Mouse (Mus musculus) olfactory bulb, adult 2 months (tissue): ENCODE results near the gene Tmem170b. TPM values are rescaled to one million over a fixed set of nuclear protein-coding genes. Genes with fewer than 3 reads are reported as not detected.

Experiments
- H3K27ac ChIP-seq: fragments of 200-500 bp; 2 replicates; pipeline ENCODE4 v1.5.1; 2012; ENCODE audit warnings: low read depth, low read length; ENCODE audit not compliant: insufficient read depth
- H3K4me1 ChIP-seq: fragments of 200-500 bp; 2 replicates; pipeline ENCODE4 v1.6.1; 2012; ENCODE audit warnings: low read length; ENCODE audit not compliant: control insufficient read depth, insufficient read depth
- H3K4me3 ChIP-seq: fragments of 200-500 bp; 2 replicates; pipeline ENCODE4 v1.5.1; 2012; ENCODE audit warnings: mild to moderate bottlenecking, low read depth, low read length, moderate library complexity; ENCODE audit not compliant: insufficient read depth
- CTCF ChIP-seq: fragments of 200-500 bp; IDR thresholded peaks from 2 replicates; pipeline ENCODE4 v1.5.1; 2012; ENCODE audit warnings: low read depth, mild to moderate bottlenecking, low read length, moderate library complexity; ENCODE audit not compliant: insufficient read depth
- POLR2A ChIP-seq: fragments of 200-500 bp; IDR thresholded peaks from 2 replicates; pipeline ENCODE4 v1.6.1; 2012; ENCODE audit warnings: mild to moderate bottlenecking, low read depth, low read length, moderate library complexity; ENCODE audit not compliant: insufficient read depth
- WGBS: fragments of 180-500 bp; shearing (Covaris S2); methylation state at CpG from one replicate; pipeline ENCODE4 v1.1.7; 2018; 5-methylcytosine and 5-hydroxymethylcytosine counted together
- polyA plus RNA-seq: library from polyadenylated mRNA; stranded (reverse); fragments of >200 nt; gene quantifications from 2 replicates; pipeline ENCODE4 v1.2.4, GENCODE M21; 2012; ENCODE audit warnings: low replicate concordance; ENCODE audit not compliant: missing spikeins, insufficient read depth, insufficient read length

Tmem170b gene
- polyA plus RNA-seq, 1 experiment: not detected

GRCm38 (mm10) chr13:41685499-41685898 lies 79.8 kb downstream of the Tmem170b start:
- Histone ChIP-seq H3K27ac (no peak overlapping the region), H3K4me1 (peaks cover 5% of the 10 kb centered on the region; the same call in 1 of the 2 replicates), H3K4me3 (no peak overlapping the region)
- 91% methylated on average over 11 of the region's 11 CpGs for WGBS
- TF ChIP-seq POLR2A (no peak), CTCF (no peak)

GRCm38 (mm10) chr13:41689055-41689454 lies 83.3 kb downstream of the Tmem170b start:
- no peak overlapping the region for H3K4me3 ChIP-seq
- no peak overlapping the region for H3K27ac ChIP-seq
- H3K4me1 ChIP-seq: peaks cover 5% of the 10 kb centered on the region; the same call in 1 of the 2 replicates
- 87% methylated on average over 6 of the region's 6 CpGs for WGBS
- TF ChIP-seq POLR2A: no peak
- no peak for TF ChIP-seq CTCF

- no peak overlapping the region for H3K4me3 ChIP-seq
- no peak for TF ChIP-seq POLR2A
- no peak for TF ChIP-seq CTCF
- H3K27ac ChIP-seq: no peak overlapping the region
- 30% methylated on average over 5 of the region's 5 CpGs for WGBS
- peaks cover 5% of the 10 kb centered on the region; the same call in 1 of the 2 replicates for H3K4me1 ChIP-seq
Measured at GRCm38 (mm10) chr13:41689598-41690045, 83.9 kb downstream of the Tmem170b start.

Other genes starting within 250 kb of the Tmem170b start
- not detected in 2 replicates for gene Nedd9, start 118.5 kb upstream of the Tmem170b start, polyA plus RNA-seq
- not detected in 2 replicates for gene Adtrp, start 241.8 kb downstream of the Tmem170b start, polyA plus RNA-seq